Mouse (Mus musculus) megakaryocyte-erythroid progenitor cell, adult 5-6 weeks (primary cell): Measurements from ENCODE around the gene Tmprss11e. TPM values are rescaled to one million over a fixed set of nuclear protein-coding genes. Genes with fewer than 3 reads are reported as not detected.

Source experiments
- ATAC-seq: replicated peaks from 2 replicates; pipeline ENCODE4 v1.8.0; 2016; ENCODE audit warnings: mild to moderate bottlenecking, inconsistent platforms; ENCODE audit not compliant: severe bottlenecking, poor library complexity, low FRiP score, low TSS enrichment
- total RNA-seq, 2 experiments: library from RNA; stranded (forward) in 1 of 2; stranded (reverse) in 1 of 2; fragments of 200-1000, 215-1000 nt in 1 of 2; fragments of >200 nt in 1 of 2; fragmentation: Nextera tagmentation in 1 of 2; gene quantifications; 2 replicates each; pipeline ENCODE4 v1.2.3; 2014 to 2017

The Tmprss11e gene
- total RNA-seq, 2 experiments from 2014 or later = not detected

- ATAC-seq = no peak
Observed at GRCm38 (mm10) chr5:86676262-86676661, 69.4 kb downstream of the Tmprss11e start, which contains the start of gene Tmprss11b. Gene Tmprss11b (minus strand): TSS chr5:86676362.

Other genes with a start within 250 kb of the Tmprss11e start
- gene Tmprss11g, start 227.2 kb downstream of the Tmprss11e start, total RNA-seq (2014; fragmentation: Nextera tagmentation) = not detected in 2 replicates
- not detected in 2 replicates for gene Tmprss11g, start 227.2 kb downstream of the Tmprss11e start, total RNA-seq (2017)
- not detected in 2 replicates for gene Tmprss11f, start 113.4 kb downstream of the Tmprss11e start, total RNA-seq (2014; fragmentation: Nextera tagmentation)
- not detected in 2 replicates for gene Tmprss11f, start 113.4 kb downstream of the Tmprss11e start, total RNA-seq (2017)
- gene Tmprss11b, start 69.5 kb downstream of the Tmprss11e start, total RNA-seq (2014; fragmentation: Nextera tagmentation) = not detected in 2 replicates
- gene Tmprss11b, start 69.5 kb downstream of the Tmprss11e start, total RNA-seq (2017) = not detected in 2 replicates
- 82.5 and 97.7 TPM in 2 replicates for gene Ythdc1, start 58.4 kb upstream of the Tmprss11e start, total RNA-seq (2014; fragmentation: Nextera tagmentation)
- 134 and 171 TPM in 2 replicates for gene Ythdc1, start 58.4 kb upstream of the Tmprss11e start, total RNA-seq (2017)
- not detected in 2 replicates for gene Ugt2b34, start 161.1 kb upstream of the Tmprss11e start, total RNA-seq (2014; fragmentation: Nextera tagmentation)
- not detected in 2 replicates for gene Ugt2b34, start 161.1 kb upstream of the Tmprss11e start, total RNA-seq (2017)
- gene Ugt2b1, start 180.7 kb upstream of the Tmprss11e start, total RNA-seq (2014; fragmentation: Nextera tagmentation) = not detected in 2 replicates
- not detected in 2 replicates for gene Ugt2b1, start 180.7 kb upstream of the Tmprss11e start, total RNA-seq (2017)